Mouse (Mus musculus): Measurements from ENCODE around the gene Tbc1d25.

GRCm38 (mm10) chrX:8167716-8168647, 8.0 kb downstream of the Tbc1d25 start:
- TF ChIP-seq CTCF (IDR thresholded peaks at IDR 0.05; ENCODE audit: borderline replicate concordance, extremely low read depth, insufficient read depth, insufficient read length) (no peak), POLR2A (IDR thresholded peaks at IDR 0.05; ENCODE audit: borderline replicate concordance, extremely low read depth, insufficient read depth, insufficient read length, poor library complexity, severe bottlenecking) (no peak)

All from brain, embryonic 14.5 days (tissue).